Mouse (Mus musculus) hematopoietic stem cell, adult 5-6 weeks (primary cell): Measurements from ENCODE around the gene Arr3. TPM values are rescaled to one million over a fixed set of nuclear protein-coding genes. Genes with fewer than 3 reads are reported as not detected.

Experiments used
- ATAC-seq, 2 experiments: fragments of 125-278 bp in 1 of 2; replicated peaks in 1 of 2; 2 replicates each; pipeline ENCODE4 v1.8.0; 2016 to 2017; ENCODE audit warnings: inconsistent platforms in 2 of 2, mild to moderate bottlenecking in 2 of 2, moderate number of reproducible peaks in 2 of 2, low read depth in 1 of 2, moderate TSS enrichment in 1 of 2; ENCODE audit not compliant: low FRiP score in 2 of 2, poor library complexity in 2 of 2, severe bottlenecking in 2 of 2, insufficient read depth in 1 of 2, low TSS enrichment in 1 of 2
- total RNA-seq: library from RNA; stranded (forward); fragments of 172-1452, 232-1000 nt; gene quantifications from 2 replicates; pipeline ENCODE4 v1.2.3, GENCODE M21; 2017

The Arr3 gene
- total RNA-seq, result not detected in 2 replicates

DNA sequence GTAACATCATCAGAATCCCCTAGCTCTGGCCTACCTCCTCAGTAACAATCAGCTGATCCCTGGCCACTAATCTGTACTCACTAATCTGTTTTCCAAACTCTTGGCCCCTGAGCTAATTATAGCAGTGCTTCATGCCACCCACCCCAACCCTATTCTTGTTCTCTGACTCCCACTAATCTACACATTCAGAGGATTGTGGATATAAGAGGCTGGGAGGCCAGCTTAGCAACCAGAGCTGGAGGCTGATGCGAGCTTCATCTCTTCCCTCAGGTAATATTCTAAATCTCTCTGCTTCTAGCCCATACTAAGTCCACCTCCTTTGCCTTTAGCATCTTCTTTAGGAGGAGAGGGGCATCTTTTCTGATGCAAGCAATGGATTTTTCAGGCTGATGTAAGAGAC, at the start of gene Arr3:
Arr3 (plus strand) TSS at position 184 of the 400 bp plus-strand sequence.
- no peak for ATAC-seq

DNA sequence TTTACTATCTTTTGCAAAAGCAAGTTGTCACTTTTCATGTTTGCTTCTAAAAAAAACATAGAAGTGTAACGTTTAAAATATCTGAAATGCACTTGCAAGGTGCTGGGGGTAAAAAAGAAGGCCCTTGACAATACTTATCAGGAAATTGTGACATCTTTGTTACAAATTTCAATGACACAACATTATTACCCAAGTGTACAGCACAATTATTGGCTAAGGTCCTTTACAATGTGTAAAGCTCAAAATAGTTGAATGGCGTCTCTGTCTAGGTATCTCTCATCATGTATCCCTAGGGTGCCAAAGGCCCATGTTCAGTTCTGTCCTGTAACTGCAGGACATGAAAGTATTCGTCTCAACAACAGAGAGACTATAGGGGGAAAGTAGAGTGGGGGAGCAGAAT, 49.3 kb upstream of the Arr3 start:
- ATAC-seq, result no peak

DNA sequence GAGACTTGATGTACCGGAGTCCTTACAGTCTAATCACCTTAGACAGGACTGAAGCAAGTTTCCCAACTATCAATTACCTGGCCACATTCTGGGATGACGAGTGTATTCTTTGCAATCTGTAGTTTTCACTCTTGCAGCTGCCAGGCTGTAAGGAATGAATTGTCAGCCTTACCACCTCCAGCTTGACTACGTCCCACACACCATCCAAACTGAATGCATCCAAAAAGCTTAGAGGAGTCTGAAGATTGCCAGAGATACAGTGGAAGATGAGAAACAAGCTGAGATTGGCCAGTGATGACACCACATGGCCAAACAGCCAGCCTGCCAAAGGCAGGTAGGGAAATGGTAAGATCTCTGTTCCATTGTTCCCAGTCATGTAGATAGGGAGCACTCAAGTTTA, 39.6 kb upstream of the Arr3 start:
- ATAC-seq, result no peak

DNA sequence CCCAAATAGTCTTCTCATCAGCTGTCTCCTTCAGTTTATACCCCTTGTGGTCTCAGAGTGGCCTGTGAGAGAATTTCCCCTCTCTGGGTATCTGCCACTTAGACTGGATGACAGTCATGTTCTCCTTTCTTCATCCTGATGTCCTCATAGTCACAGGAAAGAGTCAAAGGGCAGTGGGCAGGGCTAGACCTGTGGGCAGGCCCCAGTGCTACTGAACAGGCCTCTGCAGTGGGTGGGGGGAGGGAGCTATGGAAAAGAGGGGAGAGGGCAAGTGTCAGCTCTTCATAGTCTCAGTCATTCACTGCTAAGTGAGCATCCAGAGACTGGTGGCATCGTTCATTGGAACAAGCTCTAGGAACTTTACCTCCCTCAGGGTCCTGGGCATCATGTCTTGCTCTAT, 33.3 kb upstream of the Arr3 start, which contains the start of gene Awat1:
Awat1 (plus strand) TSS at position 301 of the 400 bp plus-strand sequence.
- no peak for ATAC-seq

DNA sequence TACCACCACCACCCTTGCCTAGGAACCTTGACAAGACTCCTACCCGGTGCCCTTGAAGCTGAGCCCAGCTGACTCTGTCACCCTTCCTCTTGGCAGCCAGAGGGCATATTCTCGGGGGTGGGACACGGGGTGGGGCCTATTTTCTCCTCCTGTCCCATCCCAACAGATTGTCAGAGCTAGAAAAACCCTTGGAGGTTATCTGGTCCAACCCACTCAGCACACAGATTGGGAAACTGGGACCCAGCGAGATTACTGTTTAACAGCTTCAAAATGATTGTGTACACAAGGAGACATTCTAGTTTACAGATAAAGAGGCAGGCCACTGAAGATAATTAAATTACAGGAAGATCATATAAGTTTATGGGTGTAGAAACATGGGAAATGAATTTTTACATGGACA, 10.5 kb upstream of the Arr3 start, which contains the start of gene P2ry4:
P2ry4 (minus strand) TSS at position 79 of the 400 bp plus-strand sequence.
- ATAC-seq, result no peak

DNA sequence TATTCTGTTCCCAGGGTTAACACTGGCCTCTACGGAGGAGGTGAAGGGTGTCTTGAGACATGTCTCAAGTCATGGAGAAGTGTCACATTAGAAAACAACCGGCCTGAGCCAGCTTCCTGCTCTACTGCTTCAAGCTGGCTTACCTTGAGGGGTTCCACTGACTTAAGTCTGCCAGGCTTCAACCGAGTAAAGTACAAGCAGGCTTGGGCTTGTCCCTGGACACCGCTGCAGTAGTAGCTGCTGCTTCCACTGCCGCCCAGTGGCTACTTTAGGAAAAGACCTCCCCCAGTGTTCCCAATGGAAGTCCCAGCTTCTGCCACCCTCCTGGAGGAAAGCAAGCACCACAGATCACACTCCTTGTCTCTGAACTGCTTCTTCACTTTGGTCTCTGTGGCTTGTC, 7.9 kb upstream of the Arr3 start:
- ATAC-seq, result no peak

DNA sequence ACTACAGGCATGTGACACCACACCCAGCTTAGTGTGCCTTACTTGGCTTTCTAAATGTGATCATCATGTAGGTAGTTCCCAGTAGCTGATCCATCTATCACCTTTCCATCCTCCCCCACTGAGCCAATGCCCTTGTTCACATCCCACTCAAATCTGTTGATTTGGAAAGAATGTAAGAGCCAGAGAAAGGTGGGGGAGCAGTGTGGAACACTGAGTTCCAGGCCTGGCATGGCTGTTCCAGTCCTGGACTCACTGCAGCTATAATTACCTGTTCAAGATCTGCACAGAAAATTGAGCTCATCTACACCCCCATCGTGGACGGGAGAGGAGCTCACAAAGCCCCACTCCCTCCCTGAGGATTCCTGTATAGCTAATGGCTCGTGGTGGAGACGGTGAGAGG, 5.5 kb upstream of the Arr3 start:
- no peak for ATAC-seq

DNA sequence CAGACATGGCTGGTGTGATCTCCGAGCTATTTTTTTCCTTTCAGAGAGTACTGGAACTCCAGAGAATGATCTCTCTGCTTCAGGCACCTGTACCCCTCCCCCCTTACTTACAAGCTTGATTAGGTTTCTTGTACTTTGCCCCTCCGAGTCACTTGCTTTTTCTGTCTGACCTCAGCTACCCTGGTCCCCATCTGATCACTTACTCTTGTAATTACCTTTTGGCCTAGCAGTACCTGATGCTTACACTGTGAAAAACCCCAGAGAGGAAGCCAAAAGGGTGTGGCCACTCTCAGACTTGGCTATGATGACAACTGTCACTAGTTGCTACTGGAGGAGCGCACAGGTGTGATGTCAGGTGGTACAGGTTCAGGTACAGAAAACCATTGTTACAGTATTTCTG, 13.2 kb downstream of the Arr3 start:
- no peak for ATAC-seq

DNA sequence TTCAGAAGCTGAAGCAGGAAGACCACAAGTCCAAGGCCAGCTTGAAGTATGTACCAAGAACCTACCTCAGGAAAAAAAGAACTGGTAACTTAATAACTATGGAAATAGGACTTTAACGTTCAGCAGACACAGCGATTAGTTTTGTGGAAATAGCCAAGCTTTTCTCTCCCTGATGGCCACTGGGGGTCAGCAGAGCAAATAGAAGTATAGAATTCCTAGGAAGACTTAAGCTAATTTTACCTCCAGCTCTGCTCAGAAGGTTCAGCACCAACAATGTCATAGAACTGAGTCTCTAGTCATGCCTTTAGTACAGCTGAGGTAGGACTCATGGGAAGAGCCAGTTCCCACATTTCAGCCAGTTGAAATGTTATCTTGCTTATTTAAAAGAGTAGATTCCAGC, 16.1 kb downstream of the Arr3 start:
- ATAC-seq, result no peak

DNA sequence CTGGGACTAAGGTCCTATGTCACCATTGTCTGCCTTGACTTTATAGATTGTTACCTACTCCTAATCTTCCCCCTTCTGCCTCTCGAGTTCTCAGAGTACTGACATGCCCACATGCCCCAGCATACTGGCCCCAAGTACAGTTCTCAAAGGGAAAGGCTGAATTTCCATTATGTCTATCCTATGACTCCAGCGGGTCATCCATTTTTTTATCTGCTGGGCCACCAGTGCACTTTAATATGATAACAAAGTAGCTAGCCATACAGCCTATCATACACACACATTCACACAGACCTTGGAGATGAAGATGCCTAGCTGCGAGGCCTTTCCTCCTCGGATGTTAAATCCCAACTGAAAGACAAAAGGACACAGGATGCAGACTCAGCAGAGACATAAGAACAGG, 18.9 kb downstream of the Arr3 start:
- ATAC-seq, result no peak

DNA sequence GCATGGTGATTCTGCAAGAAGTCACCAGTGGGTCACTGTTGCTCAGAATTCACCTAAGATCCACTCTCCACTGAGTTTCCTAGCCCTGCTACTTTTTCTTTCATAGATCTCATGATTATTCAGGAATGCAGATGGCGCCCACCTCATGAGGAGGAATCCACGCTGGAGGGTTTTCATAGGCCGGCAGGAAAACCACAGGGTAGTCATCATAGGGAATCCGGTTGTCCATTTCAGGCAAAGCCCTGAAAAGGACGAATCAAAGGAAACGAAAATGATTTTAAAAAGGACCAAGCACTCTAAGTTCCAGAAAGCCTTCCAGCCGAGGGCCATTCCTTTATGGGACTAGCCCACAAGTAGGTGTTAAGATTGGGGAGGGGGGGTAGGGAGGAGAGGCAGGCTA, 19.8 kb downstream of the Arr3 start:
- no peak for ATAC-seq

DNA sequence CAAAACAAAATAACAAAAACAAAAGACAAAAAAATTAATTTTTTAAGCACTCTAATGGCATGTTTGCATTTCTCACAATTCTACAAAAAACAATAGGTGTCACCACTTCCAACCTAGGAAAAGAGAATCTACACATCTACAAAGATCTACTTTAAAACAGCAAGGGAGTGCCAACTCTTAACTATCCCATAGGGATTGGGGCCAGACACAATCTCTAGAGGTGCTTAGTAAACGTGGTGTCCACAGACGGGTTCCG, 20.2 kb downstream of the Arr3 start, which contains the start of gene Kif4:
Kif4 (plus strand) TSS at position 192 of the 256 bp plus-strand sequence.
- no peak for ATAC-seq

DNA sequence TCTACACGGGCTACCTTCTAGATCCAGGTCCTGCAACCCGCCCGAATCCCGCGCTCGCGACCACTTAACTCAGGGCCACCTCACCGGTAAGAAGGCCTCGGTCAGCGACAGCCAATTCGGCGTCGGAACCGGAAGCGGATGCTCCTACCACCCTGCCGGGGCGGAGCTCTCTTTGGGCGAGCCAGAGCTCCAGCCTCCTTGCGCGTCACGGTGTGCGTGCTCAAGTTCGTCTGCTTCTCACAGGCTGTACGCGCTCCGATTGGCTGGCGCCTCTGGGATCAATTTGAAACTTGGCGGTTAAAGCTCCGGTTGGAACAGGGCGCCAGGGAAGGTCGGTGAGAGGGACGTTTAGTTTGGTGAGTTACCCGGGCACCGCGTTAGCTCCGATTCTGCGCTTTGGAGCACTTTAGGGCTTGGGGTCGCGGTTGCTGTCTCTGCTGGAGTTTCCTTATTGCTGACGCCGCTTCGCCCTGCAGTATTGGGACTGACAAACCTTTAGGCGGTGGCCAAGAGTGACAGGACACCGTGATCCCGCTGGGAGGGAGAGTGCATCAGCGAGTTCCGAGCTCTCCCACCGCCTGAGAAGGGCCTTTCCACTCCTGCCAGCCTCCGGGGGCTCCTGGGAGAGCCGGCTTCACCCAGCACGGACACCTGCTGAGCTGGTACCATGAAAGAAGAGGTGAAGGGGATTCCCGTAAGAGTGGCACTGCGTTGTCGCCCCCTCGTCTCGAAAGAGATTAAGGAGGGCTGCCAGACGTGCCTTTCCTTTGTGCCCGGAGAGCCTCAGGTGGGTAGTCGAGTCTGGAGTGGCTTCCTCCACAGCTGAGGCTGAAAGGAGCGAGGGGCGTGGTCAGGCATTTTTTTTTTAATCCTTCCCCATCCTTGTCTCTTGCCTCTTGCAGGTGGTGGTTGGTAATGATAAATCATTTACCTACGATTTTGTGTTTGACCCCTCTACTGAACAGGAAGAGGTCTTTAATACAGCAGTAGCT, 20.8 kb downstream of the Arr3 start, which contains the start of gene Pdzd11:
Pdzd11 (minus strand) TSS at position 767 of the 992 bp plus-strand sequence.
- peak; percentile 100 for ATAC-seq

DNA sequence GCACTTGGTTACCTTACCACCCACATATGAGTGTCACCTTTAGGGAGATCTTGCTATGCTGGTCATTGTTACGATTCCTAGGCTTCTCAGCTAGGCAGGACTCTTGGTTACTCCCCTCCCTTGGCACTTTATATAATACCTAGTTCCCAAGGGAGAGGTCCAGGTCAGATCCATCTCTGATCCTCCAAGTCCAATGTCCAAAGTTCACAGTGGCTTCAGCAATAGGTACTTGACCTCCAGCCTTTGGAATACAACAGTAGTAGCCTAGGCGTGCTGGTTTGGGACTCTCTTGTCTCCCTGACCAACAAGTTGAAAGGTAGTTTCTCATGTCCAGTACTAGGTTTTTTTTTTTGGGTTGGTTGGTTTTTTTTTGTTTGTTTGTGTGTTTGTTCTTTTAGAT, 23.8 kb downstream of the Arr3 start:
- no peak for ATAC-seq

DNA sequence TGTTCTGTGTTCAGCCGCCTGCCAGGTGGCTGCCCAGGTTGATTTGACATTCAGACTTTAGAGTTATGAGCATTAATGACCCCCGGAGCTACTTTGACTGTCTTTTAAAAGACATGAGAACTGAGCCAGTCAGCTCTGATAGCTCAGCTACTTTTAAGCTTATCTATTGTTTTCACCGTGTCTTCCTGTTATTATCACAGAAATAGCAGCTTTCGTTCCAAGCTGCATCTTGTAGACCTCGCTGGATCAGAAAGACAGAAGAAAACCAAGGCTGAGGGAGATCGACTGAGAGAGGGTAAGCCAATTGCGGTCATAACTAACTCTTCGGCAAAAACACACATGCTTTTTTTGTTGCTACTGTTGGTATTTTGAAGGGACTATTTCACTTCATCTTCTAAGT, 33.2 kb downstream of the Arr3 start:
- no peak for ATAC-seq

DNA sequence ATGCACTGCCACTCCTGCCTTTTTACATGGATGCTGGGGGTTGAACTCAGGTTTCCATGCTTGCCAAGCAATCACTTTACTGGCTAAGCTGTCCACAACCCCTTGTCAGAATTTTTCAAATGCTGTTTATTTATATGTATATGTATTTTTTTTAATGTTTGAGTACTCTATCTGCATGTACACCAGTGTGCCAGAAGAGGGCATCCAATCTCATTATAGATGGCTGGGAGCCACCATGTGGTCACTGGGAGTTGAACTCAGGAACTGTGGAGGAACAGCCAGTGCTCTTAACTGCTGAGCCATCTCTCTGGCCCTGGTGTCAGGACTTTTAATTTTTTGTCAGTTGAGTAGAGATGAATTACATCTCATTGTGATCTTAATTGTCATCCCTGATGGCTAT, 47.6 kb downstream of the Arr3 start:
- no peak for ATAC-seq

DNA sequence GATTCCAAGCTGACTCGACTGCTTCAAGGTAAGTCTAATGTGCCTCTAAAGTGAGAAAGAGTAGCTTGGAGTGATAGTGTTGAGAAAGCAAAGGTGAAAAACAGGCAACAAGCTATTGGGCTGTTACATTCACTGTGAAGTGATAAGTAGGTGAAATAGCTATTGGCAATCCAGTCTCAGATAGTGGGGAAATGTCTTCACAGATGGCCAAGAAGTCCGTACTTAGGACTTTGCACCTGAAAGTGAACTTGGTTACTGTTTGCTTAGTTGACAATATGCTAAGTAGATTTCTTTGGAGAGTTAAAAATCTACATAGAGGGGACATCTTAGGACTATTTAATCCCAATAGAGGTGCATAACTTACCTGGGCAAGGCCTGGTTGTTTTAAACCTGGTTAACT, 59.5 kb downstream of the Arr3 start:
- no peak for ATAC-seq
